Mouse (Mus musculus): ENCODE data around the gene Rnf145. TPM values are rescaled to one million over a fixed set of nuclear protein-coding genes. Genes with fewer than 3 reads are reported as not detected.

The Rnf145 gene
- 43.1 and 44.3 TPM in 2 replicates for polyA plus RNA-seq (2015; fragmentation: Nextera tagmentation; extraction: Ambion mirVana)

- peak; percentile 85 for ATAC-seq (ENCODE audit: insufficient read depth, low FRiP score)
- Histone ChIP-seq H3K9ac (ENCODE audit: low read length) (peak within 1 kb of the TSS; percentile 97), H3K4me1 (ENCODE audit: control insufficient read depth, insufficient read depth, low read length) (peaks cover 31% of the 10 kb centered on the region), H3K27me3 (ENCODE audit: control insufficient read depth, insufficient read depth, low read length) (no peaks in the 10 kb centered on the region), H3K27ac (ENCODE audit: low read length) (peak within 1 kb of the TSS; percentile 93), H3K9me3 (replicated peaks; ENCODE audit: control insufficient read depth, low read length) (no peaks in the 10 kb centered on the region), H3K4me2 (ENCODE audit: low read depth, low read length) (peak within 1 kb of the TSS; percentile 94), H3K4me3 (replicated peaks; ENCODE audit: low read length) (peak within 1 kb of the TSS; percentile 94), H3K36me3 (ENCODE audit: control insufficient read depth, insufficient read depth, low read length) (no peaks in the 10 kb centered on the region)
- under 1% methylated on average over 70 of the region's 70 CpGs for WGBS
Observed at GRCm38 (mm10) chr11:44518281-44519095, at the start of gene Rnf145. Rnf145 (plus strand) TSS chr11:44518964.

DNA sequence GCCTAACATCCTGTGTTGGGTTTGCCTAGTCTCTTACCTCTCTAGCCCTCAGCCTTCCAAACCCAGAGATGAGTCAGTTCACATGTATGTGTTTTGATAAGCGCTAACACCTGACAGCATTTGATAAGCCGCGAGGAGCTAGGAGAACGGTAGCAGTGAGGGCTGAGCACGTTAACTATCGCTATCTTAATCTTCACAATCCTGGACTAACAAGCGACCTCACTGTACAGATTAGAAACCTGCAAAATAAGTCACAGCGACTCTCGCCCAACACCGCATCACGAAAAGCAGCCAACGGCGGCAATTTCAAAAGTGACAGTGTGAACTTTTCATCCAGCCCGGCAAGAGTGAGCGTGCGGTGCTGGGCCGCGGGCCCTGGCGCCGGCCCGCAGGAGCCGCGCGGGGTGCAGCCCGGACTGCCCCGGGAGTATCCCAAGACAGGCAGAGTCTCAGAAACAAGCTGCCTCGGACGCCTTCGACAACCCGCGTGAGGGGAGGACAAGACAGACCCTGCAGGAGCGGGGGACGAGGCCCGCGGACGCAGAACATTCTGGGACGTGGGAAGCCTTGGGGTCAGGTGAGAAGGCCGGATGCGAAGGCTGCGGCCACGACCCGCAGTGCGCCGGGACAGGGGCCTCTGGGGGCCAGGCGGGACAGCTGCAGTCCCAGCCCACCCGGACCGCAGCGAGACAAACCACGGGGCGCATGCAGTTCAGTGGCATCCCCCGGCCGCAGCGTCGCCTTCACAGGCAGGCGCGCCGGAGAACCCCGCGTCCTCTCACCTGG lies 48.9 kb upstream of the Rnf145 start:
- Histone ChIP-seq H3K36me3 (ENCODE audit: control insufficient read depth, insufficient read depth, low read length) (no peaks in the 10 kb centered on the region), H3K27ac (ENCODE audit: low read length) (peak overlapping the region; percentile 96), H3K9ac (ENCODE audit: low read length) (peak overlapping the region; percentile 94), H3K9me3 (replicated peaks; ENCODE audit: control insufficient read depth, low read length) (no peaks in the 10 kb centered on the region), H3K27me3 (ENCODE audit: control insufficient read depth, insufficient read depth, low read length) (no peaks in the 10 kb centered on the region), H3K4me1 (ENCODE audit: control insufficient read depth, insufficient read depth, low read length) (peaks cover 12% of the 10 kb centered on the region), H3K4me3 (replicated peaks; ENCODE audit: low read length) (peak overlapping the region; percentile 90), H3K4me2 (ENCODE audit: low read depth, low read length) (peak overlapping the region; percentile 90)
- ATAC-seq (ENCODE audit: insufficient read depth, low FRiP score): peak; percentile 65
- WGBS: under 1% methylated on average over 59 of the region's 59 CpGs

DNA sequence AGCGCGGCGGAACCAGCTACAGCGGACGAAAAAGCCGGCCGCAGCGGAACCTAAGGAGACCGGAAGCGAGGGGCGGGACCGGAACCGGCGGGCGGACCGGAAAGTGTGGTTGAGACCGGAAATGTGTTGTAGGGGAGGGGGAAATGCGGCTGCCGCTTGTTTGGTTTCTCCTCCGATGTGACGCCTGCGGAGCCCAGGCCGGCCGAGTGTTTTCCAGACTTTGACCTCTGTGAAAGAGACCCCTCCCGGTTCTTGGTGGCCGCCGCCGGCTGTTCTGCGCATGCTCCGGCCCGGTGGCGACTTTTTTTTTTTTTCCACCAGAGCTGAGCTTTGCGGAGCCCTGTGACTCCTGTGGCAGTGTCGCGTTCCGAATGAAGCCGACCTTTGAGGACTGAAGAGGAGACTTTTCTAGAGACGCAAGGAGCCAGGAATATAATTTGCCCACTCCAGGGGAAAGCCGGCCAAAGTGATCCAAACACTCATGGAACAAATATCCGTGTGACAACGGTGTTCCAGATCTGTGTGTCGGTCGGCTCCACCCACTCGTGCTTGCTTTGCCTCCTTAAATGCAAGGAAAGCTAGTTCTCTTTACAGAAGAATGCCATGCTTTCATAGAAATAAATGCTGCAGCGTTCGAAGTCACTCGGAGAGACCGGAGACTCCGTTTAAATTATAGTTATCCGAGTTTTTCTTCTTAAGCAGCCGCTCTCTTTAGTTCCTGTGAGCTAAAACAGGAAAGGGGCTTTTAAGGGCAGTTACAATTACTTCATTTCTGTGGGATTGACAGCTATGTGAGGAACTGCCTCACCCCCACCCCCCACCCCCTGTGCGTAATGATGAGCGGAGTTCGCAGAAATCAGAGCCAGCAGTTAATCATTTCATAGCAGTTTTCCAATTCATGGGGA lies 48.1 kb upstream of the Rnf145 start, which contains the start of gene Ublcp1:
TSS of gene Ublcp1 (minus strand) at position 67 of the 905 bp plus-strand sequence.
- H3K36me3 ChIP-seq (ENCODE audit: control insufficient read depth, insufficient read depth, low read length): no peaks in the 10 kb centered on the region
- H3K27me3 ChIP-seq (ENCODE audit: control insufficient read depth, insufficient read depth, low read length): no peaks in the 10 kb centered on the region
- peak within 1 kb of the TSS; percentile 96 for H3K27ac ChIP-seq (ENCODE audit: low read length)
- peak within 1 kb of the TSS; percentile 90 for H3K4me2 ChIP-seq (ENCODE audit: low read depth, low read length)
- under 1% methylated on average over 54 of the region's 54 CpGs for WGBS
- no peaks in the 10 kb centered on the region for H3K9me3 ChIP-seq (replicated peaks; ENCODE audit: control insufficient read depth, low read length)
- peak within 1 kb of the TSS; percentile 90 for H3K4me3 ChIP-seq (replicated peaks; ENCODE audit: low read length)
- H3K9ac ChIP-seq (ENCODE audit: low read length): peak within 1 kb of the TSS; percentile 94
- H3K4me1 ChIP-seq (ENCODE audit: control insufficient read depth, insufficient read depth, low read length): peaks cover 12% of the 10 kb centered on the region
- ATAC-seq (ENCODE audit: insufficient read depth, low FRiP score): peak; percentile 96

- Histone ChIP-seq H3K4me2 (ENCODE audit: low read depth, low read length) (peak overlapping the region; percentile 90), H3K36me3 (ENCODE audit: control insufficient read depth, insufficient read depth, low read length) (no peaks in the 10 kb centered on the region), H3K4me1 (ENCODE audit: control insufficient read depth, insufficient read depth, low read length) (peaks cover 12% of the 10 kb centered on the region), H3K9me3 (replicated peaks; ENCODE audit: control insufficient read depth, low read length) (no peaks in the 10 kb centered on the region), H3K27ac (ENCODE audit: low read length) (peak overlapping the region; percentile 96), H3K9ac (ENCODE audit: low read length) (peak overlapping the region; percentile 94), H3K27me3 (ENCODE audit: control insufficient read depth, insufficient read depth, low read length) (no peaks in the 10 kb centered on the region), H3K4me3 (replicated peaks; ENCODE audit: low read length) (peak overlapping the region; percentile 90)
- 10% methylated on average over 4 of the region's 4 CpGs for WGBS
- no peak for ATAC-seq (ENCODE audit: insufficient read depth, low FRiP score)
Observed at GRCm38 (mm10) chr11:44471337-44471995, 47.3 kb upstream of the Rnf145 start.

DNA sequence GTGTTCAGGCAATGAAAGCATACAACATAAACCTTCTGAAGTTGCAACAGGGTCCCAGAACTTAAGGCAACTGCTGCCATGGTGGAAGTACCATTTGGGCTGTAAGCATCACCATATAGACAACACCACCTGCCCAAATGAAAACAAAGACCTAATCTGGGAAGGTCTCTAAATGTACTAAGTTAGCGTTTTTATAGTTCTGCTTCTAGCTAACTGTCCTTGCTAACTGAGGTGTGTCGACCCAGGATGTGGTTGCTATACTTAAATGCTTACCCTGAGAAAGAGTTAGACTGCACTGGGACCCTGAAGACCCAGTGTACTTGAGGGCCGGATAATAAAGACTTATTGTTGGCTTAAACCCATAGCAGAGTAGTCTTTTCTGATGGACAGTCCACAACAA lies 43.3 kb upstream of the Rnf145 start:
- Histone ChIP-seq H3K36me3 (ENCODE audit: control insufficient read depth, insufficient read depth, low read length) (no peaks in the 10 kb centered on the region), H3K27ac (ENCODE audit: low read length) (no peak overlapping the region), H3K4me2 (ENCODE audit: low read depth, low read length) (no peak overlapping the region), H3K9me3 (replicated peaks; ENCODE audit: control insufficient read depth, low read length) (0 out of 2 replicates have a peak, but pooled peaks cover 3% of the 10 kb centered on the region), H3K27me3 (ENCODE audit: control insufficient read depth, insufficient read depth, low read length) (no peaks in the 10 kb centered on the region; the same call in 1 of the 2 replicates), H3K4me3 (replicated peaks; ENCODE audit: low read length) (no peak overlapping the region), H3K4me1 (ENCODE audit: control insufficient read depth, insufficient read depth, low read length) (peaks cover 7% of the 10 kb centered on the region), H3K9ac (ENCODE audit: low read length) (no peak overlapping the region)
- 66% methylated on average over 3 of the region's 3 CpGs for WGBS
- ATAC-seq (ENCODE audit: insufficient read depth, low FRiP score): no peak

GRCm38 (mm10) chr11:44476445-44476844 lies 42.3 kb upstream of the Rnf145 start:
- no peak overlapping the region for H3K9ac ChIP-seq (ENCODE audit: low read length)
- no peak overlapping the region for H3K4me2 ChIP-seq (ENCODE audit: low read depth, low read length)
- no peak overlapping the region for H3K4me3 ChIP-seq (replicated peaks; ENCODE audit: low read length)
- WGBS: 85% methylated on average over 2 of the region's 2 CpGs
- no peaks in the 10 kb centered on the region for H3K36me3 ChIP-seq (ENCODE audit: control insufficient read depth, insufficient read depth, low read length)
- no peak for ATAC-seq (ENCODE audit: insufficient read depth, low FRiP score)
- H3K9me3 ChIP-seq (replicated peaks; ENCODE audit: control insufficient read depth, low read length): 0 out of 2 replicates have a peak, but pooled peaks cover 3% of the 10 kb centered on the region
- no peak overlapping the region for H3K27ac ChIP-seq (ENCODE audit: low read length)
- H3K4me1 ChIP-seq (ENCODE audit: control insufficient read depth, insufficient read depth, low read length): peaks cover 4% of the 10 kb centered on the region
- H3K27me3 ChIP-seq (ENCODE audit: control insufficient read depth, insufficient read depth, low read length): no peaks in the 10 kb centered on the region; the same call in 1 of the 2 replicates

DNA sequence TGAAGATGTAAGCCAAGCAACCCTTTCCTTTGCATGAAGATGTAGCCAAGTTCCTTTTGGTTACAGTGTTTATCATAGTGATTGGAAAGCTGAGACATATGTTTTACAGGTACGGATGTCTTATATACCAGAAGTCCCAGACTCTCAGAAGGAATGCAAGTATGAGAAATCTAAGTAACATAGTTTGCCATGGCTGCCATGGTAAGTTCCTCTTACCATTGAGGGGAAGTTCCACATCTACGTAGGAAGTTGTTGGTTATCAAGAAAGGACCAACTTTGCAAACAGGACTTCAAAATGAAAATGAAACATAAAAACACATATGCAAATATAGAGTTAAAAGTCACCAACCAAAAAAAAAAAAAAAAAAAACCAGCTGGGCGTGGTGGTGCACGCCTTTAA lies 40.4 kb upstream of the Rnf145 start:
- Histone ChIP-seq H3K27me3 (ENCODE audit: control insufficient read depth, insufficient read depth, low read length) (no peaks in the 10 kb centered on the region; the same call in 1 of the 2 replicates), H3K4me2 (ENCODE audit: low read depth, low read length) (no peak overlapping the region), H3K27ac (ENCODE audit: low read length) (no peak overlapping the region), H3K9ac (ENCODE audit: low read length) (no peak overlapping the region), H3K4me1 (ENCODE audit: control insufficient read depth, insufficient read depth, low read length) (no peaks in the 10 kb centered on the region), H3K4me3 (replicated peaks; ENCODE audit: low read length) (no peak overlapping the region), H3K36me3 (ENCODE audit: control insufficient read depth, insufficient read depth, low read length) (no peaks in the 10 kb centered on the region), H3K9me3 (replicated peaks; ENCODE audit: control insufficient read depth, low read length) (0 out of 2 replicates have a peak, but pooled peaks cover 3% of the 10 kb centered on the region)
- 92% methylated on average over 4 of the region's 4 CpGs for WGBS
- no peak for ATAC-seq (ENCODE audit: insufficient read depth, low FRiP score)

DNA sequence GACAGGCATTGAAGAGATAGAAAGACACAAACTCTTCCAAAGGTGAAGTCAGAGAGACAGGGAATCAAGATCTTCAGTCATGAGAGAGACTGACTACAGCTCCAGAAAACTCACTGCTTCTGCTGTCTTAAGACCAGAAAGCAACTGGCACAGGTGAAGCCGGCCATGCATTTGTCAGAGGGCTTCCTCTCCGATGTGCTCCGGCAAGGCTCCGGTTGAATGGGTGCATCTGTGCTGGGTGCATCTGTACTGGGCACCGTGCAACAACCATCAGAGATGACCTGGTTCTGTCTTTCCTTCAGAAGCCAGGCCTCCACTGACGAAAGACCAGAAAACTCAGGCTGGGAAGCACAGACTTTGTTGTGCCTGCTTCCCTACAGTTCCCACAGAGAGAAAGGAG lies 38.5 kb upstream of the Rnf145 start:
- H3K9me3 ChIP-seq (replicated peaks; ENCODE audit: control insufficient read depth, low read length): 0 out of 2 replicates have a peak, but pooled peaks cover 3% of the 10 kb centered on the region
- no peaks in the 10 kb centered on the region for H3K36me3 ChIP-seq (ENCODE audit: control insufficient read depth, insufficient read depth, low read length)
- no peaks in the 10 kb centered on the region for H3K4me1 ChIP-seq (ENCODE audit: control insufficient read depth, insufficient read depth, low read length)
- H3K27me3 ChIP-seq (ENCODE audit: control insufficient read depth, insufficient read depth, low read length): no peaks in the 10 kb centered on the region; the same call in 1 of the 2 replicates
- 87% methylated on average over 6 of the region's 6 CpGs for WGBS
- no peak overlapping the region for H3K4me3 ChIP-seq (replicated peaks; ENCODE audit: low read length)
- H3K4me2 ChIP-seq (ENCODE audit: low read depth, low read length): no peak overlapping the region
- no peak overlapping the region for H3K9ac ChIP-seq (ENCODE audit: low read length)
- no peak for ATAC-seq (ENCODE audit: insufficient read depth, low FRiP score)
- H3K27ac ChIP-seq (ENCODE audit: low read length): no peak overlapping the region
